Mouse (Mus musculus) frontal cortex, postnatal 14 days (tissue): Measurements from ENCODE around the gene Tmed2.
A peak's percentile ranks its signal among the peaks of the same experiment; 100 is the strongest.
"Not testable (repeated sequence)": the region's sequence is repeated elsewhere in the genome, so short reads cannot be mapped to it uniquely, and the experiment has no call there.

Source experiments
- DNase-seq, 2 experiments: peaks; one replicate each; pipeline ENCODE4 v3.0.0; 2022; ENCODE audit warnings: low spot score in 2 of 2

Gene Tmed2

GRCm38 (mm10) chr5:124540383-124540786, at the start of gene Tmed2:
Gene Tmed2, plus strand, starts transcription at chr5:124540695.
- peak; percentile 94 to 96 for DNase-seq

GRCm38 (mm10) chr5:124491732-124492131, 48.8 kb upstream of the Tmed2 start:
- DNase-seq: no peak

- no peak for DNase-seq
Measured at GRCm38 (mm10) chr5:124492618-124493017, 47.9 kb upstream of the Tmed2 start.

- no peak for DNase-seq
Measured at GRCm38 (mm10) chr5:124493455-124493854, 47.0 kb upstream of the Tmed2 start.

GRCm38 (mm10) chr5:124495547-124495946, 44.9 kb upstream of the Tmed2 start:
- no peak for DNase-seq

GRCm38 (mm10) chr5:124496614-124497514, 43.6 kb upstream of the Tmed2 start:
- DNase-seq: no peak

GRCm38 (mm10) chr5:124498221-124498876, 42.1 kb upstream of the Tmed2 start:
- no peak for DNase-seq

- DNase-seq: no peak
Measured at GRCm38 (mm10) chr5:124499001-124499400, 41.5 kb upstream of the Tmed2 start.

GRCm38 (mm10) chr5:124500037-124500436, 40.5 kb upstream of the Tmed2 start:
- DNase-seq: not testable (repeated sequence)

GRCm38 (mm10) chr5:124500573-124500972, 39.9 kb upstream of the Tmed2 start:
- no peak for DNase-seq

GRCm38 (mm10) chr5:124501541-124501940, 39.0 kb upstream of the Tmed2 start:
- DNase-seq: no peak

GRCm38 (mm10) chr5:124503742-124504141, 36.8 kb upstream of the Tmed2 start:
- peak; percentile 50 to 54 for DNase-seq

GRCm38 (mm10) chr5:124505235-124505634, 35.3 kb upstream of the Tmed2 start:
- DNase-seq: no peak

GRCm38 (mm10) chr5:124506731-124507359, 33.6 kb upstream of the Tmed2 start:
- no peak for DNase-seq

- no peak for DNase-seq
Measured at GRCm38 (mm10) chr5:124509200-124509599, 31.3 kb upstream of the Tmed2 start.

- DNase-seq: no peak
Measured at GRCm38 (mm10) chr5:124509742-124510237, 30.7 kb upstream of the Tmed2 start.

GRCm38 (mm10) chr5:124510536-124511050, 29.9 kb upstream of the Tmed2 start:
- DNase-seq: no peak

- no peak for DNase-seq
Measured at GRCm38 (mm10) chr5:124515789-124516188, 24.7 kb upstream of the Tmed2 start.

GRCm38 (mm10) chr5:124518648-124519047, 21.8 kb upstream of the Tmed2 start:
- peak; percentile 63 to 68 for DNase-seq

- no peak for DNase-seq
Measured at GRCm38 (mm10) chr5:124521588-124521987, 18.9 kb upstream of the Tmed2 start.

- DNase-seq: no peak
Measured at GRCm38 (mm10) chr5:124523032-124523431, 17.5 kb upstream of the Tmed2 start.

- DNase-seq: no peak
Measured at GRCm38 (mm10) chr5:124524943-124525342, 15.6 kb upstream of the Tmed2 start.
